Mouse (Mus musculus) stomach, embryonic 16.5 days (tissue): ENCODE data around the gene Oca2. TPM values are rescaled to one million over a fixed set of nuclear protein-coding genes. Genes with fewer than 3 reads are reported as not detected.
A peak's percentile ranks its signal among the peaks of the same experiment; 100 is the strongest.

Experiments used
- ATAC-seq: fragments of 200-750 bp; cut with Nextera tagmentation; 2 replicates; pipeline ENCODE4 v1.8.0; 2017; ENCODE audit warnings: moderate number of reproducible peaks, moderate TSS enrichment; ENCODE audit not compliant: insufficient read depth, low FRiP score
- H3K27ac ChIP-seq: fragments of 300-500 bp; sonication (generic); 2 replicates; pipeline ENCODE4 v1.5.1; 2014; ENCODE audit warnings: low read length
- H3K27me3 ChIP-seq: fragments of 300-500 bp; sonication (generic); 2 replicates; pipeline ENCODE4 v1.6.1; 2014; ENCODE audit warnings: low read length, control low read depth, mixed read lengths; ENCODE audit not compliant: control insufficient read depth, insufficient read depth
- H3K36me3 ChIP-seq: fragments of 300-500 bp; sonication (generic); 2 replicates; pipeline ENCODE4 v1.6.1; 2014; ENCODE audit warnings: low read length; ENCODE audit not compliant: control insufficient read depth, insufficient read depth
- H3K4me1 ChIP-seq: fragments of 300-500 bp; sonication (generic); 2 replicates; pipeline ENCODE4 v1.6.1; 2014; ENCODE audit warnings: low read length, control low read depth, mixed read lengths; ENCODE audit not compliant: control insufficient read depth, insufficient read depth
- H3K4me2 ChIP-seq: fragments of 300-500 bp; sonication (generic); 2 replicates; pipeline ENCODE4 v1.6.1; 2014; ENCODE audit warnings: low read depth, low read length, mixed read lengths
- H3K4me3 ChIP-seq: fragments of 300-500 bp; sonication (generic); replicated peaks from 2 replicates; pipeline ENCODE4 v1.5.1; 2014; ENCODE audit warnings: mild to moderate bottlenecking, low read length
- H3K9ac ChIP-seq: fragments of 300-500 bp; sonication (generic); 2 replicates; pipeline ENCODE4 v1.6.1; 2014; ENCODE audit warnings: low read length
- H3K9me3 ChIP-seq: fragments of 300-500 bp; sonication (generic); replicated peaks from 2 replicates; pipeline ENCODE4 v1.6.1; 2016; ENCODE audit warnings: low read length, control low read depth; ENCODE audit not compliant: control insufficient read depth
- WGBS: fragments of 180-500 bp; shearing (Covaris S2); extraction: QIAGEN DNeasy Blood & Tissue Kit; methylation state at CpG from one replicate; pipeline ENCODE4 v1.1.7; 2014; 5-methylcytosine and 5-hydroxymethylcytosine counted together
- polyA plus RNA-seq: library from polyadenylated mRNA; unstranded; fragments of >200 nt; fragmentation: Nextera tagmentation; extraction: Ambion mirVana; gene quantifications from 2 replicates; pipeline ENCODE4 v1.2.1, GENCODE M21; 2015

Gene Oca2
- polyA plus RNA-seq, 1 experiment from 2014 or later, result 0.08 TPM

- WGBS, result 74% methylated on average over 4 of the region's 4 CpGs
- no peak overlapping the region for H3K4me2 ChIP-seq
- H3K36me3 ChIP-seq, result no peaks in the 10 kb centered on the region
- H3K27ac ChIP-seq, result no peak overlapping the region
- no peaks in the 10 kb centered on the region for H3K9me3 ChIP-seq
- ATAC-seq, result no peak
- no peaks in the 10 kb centered on the region for H3K27me3 ChIP-seq
- H3K4me3 ChIP-seq, result no peak overlapping the region
- H3K4me1 ChIP-seq, result no peaks in the 10 kb centered on the region
- no peak overlapping the region for H3K9ac ChIP-seq
These were observed 221.4 kb downstream of the Oca2 start for GRCm38 (mm10) chr7:56460814-56461520.

DNA sequence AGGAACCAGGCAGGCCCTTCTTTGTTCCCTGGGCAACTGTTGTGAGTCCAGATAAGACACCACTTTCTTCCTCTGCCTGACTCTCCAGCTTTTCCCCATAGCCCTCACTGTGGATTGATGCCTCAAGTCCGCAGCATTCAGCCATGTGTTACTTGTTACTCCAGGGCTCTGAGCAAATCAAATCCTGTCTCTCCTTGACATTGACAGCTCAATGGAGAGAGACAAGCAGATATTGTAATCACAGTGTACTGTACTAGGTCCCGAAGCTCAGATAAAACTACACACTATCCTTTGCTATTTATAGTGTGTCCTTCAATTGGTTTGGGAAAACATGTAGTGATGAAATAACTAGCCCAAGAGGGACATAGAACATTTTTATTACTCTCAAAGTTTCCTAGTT is 258.7 kb downstream of the Oca2 start:
- 78% methylated on average over 2 of the region's 2 CpGs for WGBS
- no peak overlapping the region for H3K4me3 ChIP-seq
- H3K9me3 ChIP-seq, result no peaks in the 10 kb centered on the region

DNA sequence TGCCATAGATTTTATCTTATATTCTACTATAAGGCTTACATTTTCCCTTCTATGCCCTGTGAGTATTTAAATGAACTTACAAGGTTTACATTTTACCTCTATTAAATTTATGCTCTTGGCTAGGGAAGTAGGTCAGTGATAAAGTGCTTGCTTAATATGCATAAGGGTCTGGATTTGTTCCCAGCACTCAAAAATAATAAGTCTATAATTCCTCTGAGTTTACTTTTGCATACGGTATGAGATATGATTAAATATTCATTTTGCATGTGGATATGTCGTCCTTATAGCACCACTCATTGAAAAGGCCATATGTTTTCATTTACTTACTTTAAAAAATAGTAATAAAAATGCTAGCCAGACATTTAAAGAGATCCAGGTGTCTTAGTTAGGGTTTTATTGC is 259.8 kb downstream of the Oca2 start:
- Histone ChIP-seq H3K27me3 (no peaks in the 10 kb centered on the region), H3K36me3 (no peaks in the 10 kb centered on the region), H3K4me2 (no peak overlapping the region), H3K9ac (no peak overlapping the region), H3K27ac (no peak overlapping the region), H3K4me3 (no peak overlapping the region), H3K9me3 (no peaks in the 10 kb centered on the region), H3K4me1 (no peaks in the 10 kb centered on the region)
- WGBS, result 47% methylated on average over 2 of the region's 2 CpGs
- ATAC-seq, result 0 out of 2 replicates have a peak, but pooled peaks have one; percentile 17

More for the DNA sequence above, 258.7 kb downstream of the Oca2 start:
- Histone ChIP-seq H3K9ac (no peak overlapping the region), H3K27ac (no peak overlapping the region), H3K36me3 (no peaks in the 10 kb centered on the region), H3K27me3 (no peaks in the 10 kb centered on the region), H3K4me2 (no peak overlapping the region), H3K4me1 (no peaks in the 10 kb centered on the region)
- ATAC-seq, result no peak

DNA sequence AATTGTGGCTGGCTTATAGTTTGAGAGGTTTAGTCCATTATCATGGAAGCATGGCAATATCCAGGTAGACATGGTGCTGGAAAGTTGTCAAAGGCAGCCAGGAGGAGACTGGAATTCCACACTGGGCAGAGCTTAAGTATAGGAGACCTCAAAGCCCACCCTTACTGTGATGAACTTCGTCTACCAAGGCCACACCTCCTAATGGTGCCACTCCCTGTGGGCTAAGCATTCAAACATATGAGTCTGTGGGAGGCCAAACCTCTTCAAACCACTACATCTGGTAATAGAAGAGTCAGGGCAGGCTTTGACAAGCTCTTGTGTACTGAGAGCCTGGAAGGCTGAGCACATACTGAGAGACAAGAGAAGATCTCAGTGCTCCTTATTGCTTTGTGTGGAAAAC is 260.2 kb downstream of the Oca2 start:
- no peaks in the 10 kb centered on the region for H3K36me3 ChIP-seq
- WGBS, result 36% methylated on average over 1 of the region's 1 CpGs
- H3K27me3 ChIP-seq, result no peaks in the 10 kb centered on the region
- no peaks in the 10 kb centered on the region for H3K9me3 ChIP-seq
- no peak for ATAC-seq
- H3K4me3 ChIP-seq, result no peak overlapping the region
- H3K4me2 ChIP-seq, result no peak overlapping the region
- no peak overlapping the region for H3K27ac ChIP-seq
- no peaks in the 10 kb centered on the region for H3K4me1 ChIP-seq
- no peak overlapping the region for H3K9ac ChIP-seq

- Histone ChIP-seq H3K4me2 (no peak overlapping the region), H3K27ac (no peak overlapping the region), H3K36me3 (no peaks in the 10 kb centered on the region), H3K27me3 (no peaks in the 10 kb centered on the region), H3K4me1 (no peaks in the 10 kb centered on the region), H3K9me3 (no peaks in the 10 kb centered on the region), H3K4me3 (no peak overlapping the region), H3K9ac (no peak overlapping the region)
- 73% methylated on average over 1 of the region's 1 CpGs for WGBS
- no peak for ATAC-seq
These were observed 260.9 kb downstream of the Oca2 start for GRCm38 (mm10) chr7:56500438-56500837.

- no peak for ATAC-seq
- no peaks in the 10 kb centered on the region for H3K27me3 ChIP-seq
- H3K27ac ChIP-seq, result no peak overlapping the region
- H3K9ac ChIP-seq, result no peak overlapping the region
- no peaks in the 10 kb centered on the region for H3K9me3 ChIP-seq
- WGBS, result 58% methylated on average over 1 of the region's 1 CpGs
- H3K4me1 ChIP-seq, result no peaks in the 10 kb centered on the region
- no peak overlapping the region for H3K4me3 ChIP-seq
- H3K4me2 ChIP-seq, result no peak overlapping the region
- H3K36me3 ChIP-seq, result no peaks in the 10 kb centered on the region
These were observed 279.0 kb downstream of the Oca2 start for GRCm38 (mm10) chr7:56518581-56518980.

DNA sequence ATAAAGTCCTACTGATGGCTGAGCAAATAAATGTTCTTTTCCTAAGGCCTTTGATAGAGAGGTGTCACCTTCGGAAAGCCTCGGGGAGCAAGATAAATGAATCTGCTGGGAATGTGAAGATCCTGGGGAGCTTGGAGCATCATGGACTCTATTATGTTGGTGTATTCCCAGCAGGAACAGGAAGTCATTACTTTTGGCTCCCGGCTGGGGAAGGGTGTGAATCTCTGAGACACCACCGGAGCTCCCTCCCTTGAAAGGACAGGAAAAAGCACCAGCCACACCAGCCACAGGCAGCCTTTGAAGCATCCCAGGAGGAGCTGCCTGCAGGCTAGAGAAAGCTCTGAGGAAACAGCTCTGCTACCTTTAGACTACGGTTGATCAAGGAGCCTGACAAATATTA is 280.2 kb downstream of the Oca2 start:
- Histone ChIP-seq H3K4me3 (no peak overlapping the region), H3K9ac (no peak overlapping the region), H3K36me3 (no peaks in the 10 kb centered on the region), H3K27me3 (no peaks in the 10 kb centered on the region), H3K4me2 (no peak overlapping the region), H3K9me3 (no peaks in the 10 kb centered on the region), H3K27ac (no peak overlapping the region), H3K4me1 (no peaks in the 10 kb centered on the region)
- ATAC-seq, result no peak
- 7% methylated on average over 5 of the region's 5 CpGs for WGBS

GRCm38 (mm10) chr7:56534856-56535255 is 295.3 kb downstream of the Oca2 start:
- Histone ChIP-seq H3K9ac (no peak overlapping the region), H3K27ac (no peak overlapping the region), H3K36me3 (no peaks in the 10 kb centered on the region), H3K27me3 (no peaks in the 10 kb centered on the region), H3K9me3 (no peaks in the 10 kb centered on the region), H3K4me2 (no peak overlapping the region), H3K4me3 (no peak overlapping the region), H3K4me1 (no peaks in the 10 kb centered on the region)
- ATAC-seq, result 0 out of 2 replicates have a peak, but pooled peaks have one; percentile 21
- 23% methylated on average over 2 of the region's 2 CpGs for WGBS

DNA sequence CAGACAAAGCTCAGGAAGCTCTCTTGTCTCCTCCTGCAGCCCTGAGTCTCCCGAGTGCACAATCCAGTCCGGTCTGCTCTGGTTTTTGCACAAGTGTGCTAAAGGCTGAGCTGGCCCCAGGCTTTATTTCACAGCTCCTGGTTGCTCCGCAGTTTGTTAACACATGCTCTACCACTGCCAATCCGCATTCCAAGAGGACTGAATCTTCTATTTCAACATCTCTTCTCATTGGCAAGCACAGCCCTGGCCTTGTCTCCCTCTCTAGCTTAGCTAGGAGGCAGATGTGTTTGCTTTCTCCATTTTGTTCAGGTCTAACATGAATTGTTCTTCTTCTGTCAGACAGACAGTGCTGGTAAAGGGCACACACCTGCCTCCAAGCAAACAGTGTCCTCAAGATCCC is 309.7 kb downstream of the Oca2 start:
- Histone ChIP-seq H3K9ac (no peak overlapping the region), H3K27me3 (no peaks in the 10 kb centered on the region), H3K4me2 (no peak overlapping the region), H3K27ac (no peak overlapping the region), H3K36me3 (no peaks in the 10 kb centered on the region), H3K4me1 (no peaks in the 10 kb centered on the region), H3K4me3 (no peak overlapping the region), H3K9me3 (no peaks in the 10 kb centered on the region)
- WGBS, result 42% methylated on average over 4 of the region's 4 CpGs
- ATAC-seq, result peak; percentile 47; the same call in 1 of the 2 replicates
